Mouse (Mus musculus) forebrain, embryonic 11.5 days (tissue): ENCODE measurements around the gene Ptprn2. TPM values are rescaled to one million over a fixed set of nuclear protein-coding genes. Genes with fewer than 3 reads are reported as not detected.

ENCODE experiments used
- ATAC-seq: fragments of 200-750 bp; cut with Nextera tagmentation; replicated peaks from 2 replicates; pipeline ENCODE4 v1.8.0; 2017; ENCODE audit warnings: moderate TSS enrichment; ENCODE audit not compliant: low FRiP score
- DNase-seq: peaks from one replicate; pipeline ENCODE4 v3.0.0-alpha.2; 2017; ENCODE audit warnings: low spot score
- H3K27ac ChIP-seq: fragments of 300-500 bp; sonication (generic); 2 replicates; pipeline ENCODE4 v1.5.1; 2014; ENCODE audit warnings: low read depth, low read length
- H3K27me3 ChIP-seq: fragments of 300-500 bp; sonication (generic); 2 replicates; pipeline ENCODE4 v1.6.1; 2014; ENCODE audit warnings: mild to moderate bottlenecking, low read length, mixed read lengths; ENCODE audit not compliant: control insufficient read depth, insufficient read depth
- H3K36me3 ChIP-seq: fragments of 300-500 bp; sonication (generic); 2 replicates; pipeline ENCODE4 v1.6.1; 2014; ENCODE audit warnings: mild to moderate bottlenecking, low read length, moderate library complexity, mixed read lengths; ENCODE audit not compliant: control insufficient read depth, insufficient read depth
- H3K4me1 ChIP-seq: fragments of 300-500 bp; sonication (generic); replicated peaks from 2 replicates; pipeline ENCODE4 v1.6.1; 2014; ENCODE audit warnings: low read length, mixed read lengths; ENCODE audit not compliant: control insufficient read depth, insufficient read depth
- H3K4me2 ChIP-seq: fragments of 300-500 bp; sonication (generic); 2 replicates; pipeline ENCODE4 v1.6.1; 2014; ENCODE audit warnings: low read depth, mild to moderate bottlenecking, low read length, moderate library complexity, mixed read lengths; ENCODE audit not compliant: severe bottlenecking
- H3K4me3 ChIP-seq: fragments of 300-500 bp; sonication (generic); 2 replicates; pipeline ENCODE4 v1.5.1; 2014; ENCODE audit warnings: low read depth, low read length
- H3K9ac ChIP-seq: fragments of 300-500 bp; sonication (generic); 2 replicates; pipeline ENCODE4 v1.6.1; 2014; ENCODE audit warnings: low read length
- H3K9me3 ChIP-seq: fragments of 300-500 bp; sonication (generic); 2 replicates; pipeline ENCODE4 v1.6.1; 2016; ENCODE audit warnings: low read length, mixed read lengths; ENCODE audit not compliant: control insufficient read depth
- WGBS: fragments of 180-500 bp; shearing (Covaris S2); extraction: QIAGEN DNeasy Blood & Tissue Kit; methylation state at CpG from one replicate; pipeline ENCODE4 v1.1.7; 2014; 5-methylcytosine and 5-hydroxymethylcytosine counted together
- polyA plus RNA-seq: library from polyadenylated mRNA; unstranded; fragments of >200 nt; fragmentation: Nextera tagmentation; extraction: Ambion mirVana; gene quantifications from 2 replicates; pipeline ENCODE4 v1.2.1, GENCODE M21; 2014

Ptprn2 gene
- polyA plus RNA-seq, 1 experiment from 2014 or later = 6.8 TPM

DNA sequence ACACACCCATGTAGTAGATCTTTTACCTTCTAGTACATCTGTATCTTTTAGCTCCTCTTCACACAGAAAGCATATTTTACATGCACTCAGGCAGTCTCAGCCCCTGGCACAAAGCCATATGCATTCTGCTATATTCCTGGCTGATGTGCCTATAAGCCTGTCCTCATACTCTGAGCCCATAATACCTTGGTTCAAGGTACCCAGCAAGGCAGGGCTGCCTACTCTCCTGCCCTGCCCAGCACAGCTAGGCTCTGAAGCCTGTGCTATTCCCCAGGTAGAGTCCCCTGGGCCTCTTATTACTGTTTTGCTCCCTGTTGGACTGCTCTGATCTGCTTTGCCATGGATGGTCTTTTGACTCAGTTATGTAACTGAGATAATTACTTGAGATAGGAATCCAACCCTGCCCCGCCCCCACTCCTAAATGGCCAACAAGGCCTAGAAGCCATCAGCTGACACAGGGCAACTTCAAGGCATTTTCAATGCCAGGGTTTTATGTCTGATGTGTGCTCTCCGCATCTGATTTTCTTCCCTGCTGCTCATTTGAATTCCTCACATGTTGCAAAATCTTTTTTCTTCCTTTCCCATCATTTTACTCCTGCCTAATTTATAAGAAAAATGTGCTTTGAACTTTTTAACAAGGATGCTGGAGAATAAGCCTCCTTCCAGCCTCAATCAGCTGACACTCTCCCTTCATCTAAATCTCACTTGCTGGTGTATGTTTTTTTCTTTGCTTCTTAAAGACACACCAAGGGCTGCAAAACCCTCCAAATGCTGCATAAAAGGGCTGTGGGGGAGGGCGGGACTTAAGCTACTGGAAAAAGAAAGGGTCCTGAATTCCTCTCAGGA is 598.6 kb downstream of the Ptprn2 start:
- 42% methylated on average over 3 of the region's 3 CpGs for WGBS
- peaks cover 11% of the 10 kb centered on the region for H3K4me1 ChIP-seq
- no peak overlapping the region for H3K9ac ChIP-seq
- DNase-seq = no peak
- no peaks in the 10 kb centered on the region; the same call in 1 of the 2 replicates for H3K27me3 ChIP-seq
- peak overlapping the region; percentile 9; the same call in 1 of the 2 replicates for H3K4me2 ChIP-seq
- H3K9me3 ChIP-seq = no peaks in the 10 kb centered on the region
- peak overlapping the region; percentile 39; the same call in 1 of the 2 replicates for H3K27ac ChIP-seq
- H3K4me3 ChIP-seq = no peak overlapping the region
- ATAC-seq = peak; percentile 62
- H3K36me3 ChIP-seq = no peaks in the 10 kb centered on the region

DNA sequence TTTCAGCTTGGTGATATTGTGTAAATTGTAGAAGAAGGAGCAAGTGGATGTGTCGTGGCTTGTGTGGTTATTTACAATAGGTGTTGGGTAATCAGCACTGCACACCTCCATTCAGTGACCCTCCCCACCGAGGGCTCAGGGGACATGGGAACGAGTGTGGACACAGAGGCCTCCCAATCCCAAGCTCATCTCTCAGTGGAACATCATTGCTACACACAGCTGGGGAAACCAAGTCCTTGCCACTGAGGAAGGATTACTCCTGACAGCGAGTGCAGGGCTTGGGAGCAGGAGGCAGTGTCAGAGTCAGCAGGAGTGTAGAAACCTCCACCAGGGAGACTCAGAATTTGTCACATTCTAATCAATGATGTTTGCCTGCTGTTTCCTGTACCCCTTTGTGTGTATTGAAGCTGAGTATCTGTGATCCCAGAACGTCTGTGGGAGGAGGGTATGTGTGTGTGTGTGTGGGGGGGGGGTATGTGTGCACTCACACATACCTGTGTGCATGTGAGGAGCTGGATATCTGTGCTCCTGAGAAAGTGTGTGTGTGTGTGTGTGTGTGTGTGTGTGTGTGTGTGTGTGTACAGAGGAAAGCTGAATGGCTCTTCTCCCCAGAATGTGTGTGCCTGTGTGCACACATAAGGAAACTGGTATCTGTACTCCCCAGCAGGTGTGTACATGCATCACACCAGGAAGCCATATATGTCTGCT is 599.3 kb downstream of the Ptprn2 start:
- no peaks in the 10 kb centered on the region; the same call in 1 of the 2 replicates for H3K27me3 ChIP-seq
- peak overlapping the region; percentile 9; the same call in 1 of the 2 replicates for H3K4me2 ChIP-seq
- no peak overlapping the region for H3K4me3 ChIP-seq
- peak overlapping the region; percentile 39; the same call in 1 of the 2 replicates for H3K27ac ChIP-seq
- H3K9ac ChIP-seq = no peak overlapping the region
- ATAC-seq (no peak; the same call in none of the 2 replicates), DNase-seq (no peak)
- H3K4me1 ChIP-seq = peaks cover 11% of the 10 kb centered on the region
- WGBS = 21% methylated on average over 5 of the region's 5 CpGs
- H3K36me3 ChIP-seq = no peaks in the 10 kb centered on the region
- H3K9me3 ChIP-seq = no peaks in the 10 kb centered on the region

DNA sequence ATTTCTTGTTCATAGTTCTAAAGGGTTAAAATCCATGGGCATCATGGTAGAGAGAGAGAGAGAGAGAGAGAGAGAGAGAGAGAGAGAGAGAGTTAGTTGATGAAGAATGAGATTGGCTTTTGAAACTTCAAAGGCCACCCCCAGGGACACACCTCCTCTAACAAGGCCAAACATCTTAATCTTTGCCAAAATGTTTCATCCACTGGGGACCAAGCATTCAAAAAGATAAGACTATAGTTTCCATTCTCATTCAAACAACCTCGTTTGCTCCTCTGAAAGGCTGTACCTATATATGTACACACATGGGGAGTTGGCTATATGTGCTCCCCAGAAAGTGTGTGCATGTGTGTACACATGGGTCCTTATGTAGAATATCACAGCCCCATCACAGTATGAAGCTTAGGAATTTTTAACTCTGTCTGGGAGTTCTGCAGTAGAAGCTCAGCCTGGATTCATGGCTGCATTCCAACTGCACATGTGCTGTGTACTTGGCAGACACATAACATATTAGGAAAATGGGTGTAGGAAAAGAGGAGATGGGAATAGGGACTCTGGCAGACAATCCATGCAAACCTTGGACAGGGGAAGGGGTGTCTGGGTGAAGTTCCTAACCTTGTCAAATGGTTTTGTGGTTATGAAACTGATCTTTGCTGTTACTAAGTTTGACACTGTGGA is 600.3 kb downstream of the Ptprn2 start:
- Histone ChIP-seq H3K27ac (no peak overlapping the region), H3K36me3 (no peaks in the 10 kb centered on the region), H3K4me1 (peaks cover 11% of the 10 kb centered on the region), H3K4me3 (no peak overlapping the region), H3K27me3 (no peaks in the 10 kb centered on the region; the same call in 1 of the 2 replicates), H3K9me3 (no peaks in the 10 kb centered on the region), H3K4me2 (no peak overlapping the region), H3K9ac (no peak overlapping the region)
- 59% methylated on average over 1 of the region's 1 CpGs for WGBS
- DNase-seq (no peak), ATAC-seq (no peak)

DNA sequence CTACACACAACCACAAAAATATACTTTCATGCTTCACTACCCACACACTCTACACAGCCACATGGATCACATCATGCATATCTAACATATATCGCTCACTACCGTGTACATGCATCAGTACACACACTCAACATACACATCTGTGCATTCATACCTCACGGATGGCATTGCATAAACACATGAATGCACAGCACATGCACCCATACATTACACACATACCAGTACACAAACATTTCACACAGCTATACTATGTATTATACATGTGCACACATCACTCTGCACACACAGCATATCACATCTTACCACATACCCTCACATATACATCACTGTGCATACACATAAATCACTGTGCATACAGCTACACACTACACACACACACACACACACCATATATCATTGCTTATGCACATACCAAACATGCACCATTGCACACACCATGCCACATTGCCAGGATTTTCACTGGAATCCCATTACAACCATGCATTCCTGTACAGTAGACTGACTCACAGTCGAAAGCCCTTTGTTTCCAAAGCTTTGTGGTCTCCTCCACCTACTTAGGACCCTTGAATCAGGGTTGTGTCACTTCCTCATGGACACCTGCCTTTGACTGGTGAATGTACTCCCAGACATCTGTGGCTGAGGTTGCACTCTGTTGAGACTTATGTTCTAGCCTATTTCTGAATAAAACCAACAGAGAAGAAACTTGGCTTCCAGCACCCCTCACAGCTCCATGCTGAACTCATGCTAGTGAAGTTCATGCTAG is 607.0 kb downstream of the Ptprn2 start:
- H3K4me3 ChIP-seq = no peak overlapping the region
- no peaks in the 10 kb centered on the region for H3K4me1 ChIP-seq
- no peaks in the 10 kb centered on the region for H3K9me3 ChIP-seq
- ATAC-seq (no peak), DNase-seq (no peak)
- no peak overlapping the region for H3K4me2 ChIP-seq
- no peaks in the 10 kb centered on the region for H3K36me3 ChIP-seq
- WGBS = 87% methylated on average over 4 of the region's 4 CpGs
- H3K9ac ChIP-seq = no peak overlapping the region
- H3K27me3 ChIP-seq = no peaks in the 10 kb centered on the region; the same call in 1 of the 2 replicates
- H3K27ac ChIP-seq = no peak overlapping the region

DNA sequence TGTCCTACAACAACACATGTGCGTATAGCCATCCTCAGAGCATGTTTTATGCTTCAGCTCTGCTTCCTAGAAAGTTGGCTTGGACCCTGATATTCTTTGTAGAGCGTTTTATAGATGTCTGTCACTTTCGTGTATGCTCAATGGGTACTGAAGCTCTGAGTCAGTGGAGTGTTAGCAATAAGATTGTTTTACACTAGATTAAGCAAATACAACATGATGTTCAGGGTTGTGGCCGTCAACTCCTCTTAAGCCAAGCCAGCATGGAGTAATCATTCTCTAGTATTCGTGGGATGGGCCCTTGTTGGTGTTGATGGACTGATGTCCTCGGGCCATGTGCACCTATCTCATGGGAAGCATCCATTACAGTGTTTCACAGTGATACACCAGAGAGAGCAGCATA is 610.4 kb downstream of the Ptprn2 start:
- Histone ChIP-seq H3K9me3 (no peaks in the 10 kb centered on the region), H3K4me1 (no peaks in the 10 kb centered on the region), H3K36me3 (no peaks in the 10 kb centered on the region), H3K27me3 (no peaks in the 10 kb centered on the region), H3K9ac (no peak overlapping the region), H3K4me2 (no peak overlapping the region), H3K4me3 (no peak overlapping the region), H3K27ac (no peak overlapping the region)
- ATAC-seq (no peak; the same call in 1 of the 2 replicates), DNase-seq (no peak)
- 76% methylated on average over 6 of the region's 6 CpGs for whole genome bisulfite sequencing

DNA sequence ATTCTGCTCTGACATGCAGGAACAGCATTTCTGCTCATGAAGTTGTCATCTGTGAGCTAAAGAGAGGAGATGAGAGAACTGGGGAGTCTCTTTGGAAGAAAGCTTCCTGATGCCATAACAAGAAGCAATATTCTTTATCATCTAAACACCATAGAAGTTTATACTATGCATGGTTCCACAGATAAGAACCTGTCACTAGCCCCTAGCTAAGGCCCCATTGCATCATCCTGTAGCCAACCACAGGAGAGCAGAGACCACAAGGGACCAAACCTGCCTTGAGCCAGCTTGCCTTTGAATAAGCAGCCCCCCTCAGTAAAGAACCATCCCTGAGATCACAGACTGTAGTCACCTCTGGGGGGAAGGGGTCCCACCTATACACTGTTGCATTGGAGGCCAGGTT is 612.8 kb downstream of the Ptprn2 start:
- no peak overlapping the region for H3K4me3 ChIP-seq
- no peak overlapping the region for H3K9ac ChIP-seq
- ATAC-seq (no peak), DNase-seq (no peak)
- no peaks in the 10 kb centered on the region for H3K9me3 ChIP-seq
- H3K4me1 ChIP-seq = no peaks in the 10 kb centered on the region
- H3K4me2 ChIP-seq = no peak overlapping the region
- H3K36me3 ChIP-seq = no peaks in the 10 kb centered on the region
- H3K27ac ChIP-seq = no peak overlapping the region
- H3K27me3 ChIP-seq = peaks cover 3% of the 10 kb centered on the region; the same call in 1 of the 2 replicates

DNA sequence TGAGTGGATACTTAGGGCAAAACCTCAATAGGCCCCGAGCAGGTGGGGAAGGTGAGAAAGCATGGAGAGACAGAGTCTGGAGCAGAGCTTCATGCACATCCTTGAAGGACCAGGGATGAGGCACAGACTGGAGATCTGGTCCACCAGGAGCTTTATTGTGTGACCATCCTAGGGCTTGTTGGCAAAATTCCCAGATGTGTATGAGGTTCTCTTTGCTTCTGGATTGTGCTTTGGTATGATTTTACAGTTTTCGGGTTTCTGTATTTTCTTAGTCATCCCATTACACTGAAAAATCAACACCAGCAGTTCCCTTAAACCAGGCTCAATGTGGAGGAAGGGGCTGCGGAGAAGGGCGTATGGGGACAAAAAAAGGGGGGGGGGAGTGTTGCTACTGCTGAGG is 621.2 kb downstream of the Ptprn2 start:
- H3K36me3 ChIP-seq = no peaks in the 10 kb centered on the region
- H3K27me3 ChIP-seq = peaks cover 20% of the 10 kb centered on the region
- peaks cover 8% of the 10 kb centered on the region for H3K4me1 ChIP-seq
- no peak for DNase-seq
- peak overlapping the region; percentile 41; the same call in 1 of the 2 replicates for H3K4me2 ChIP-seq
- no peak overlapping the region for H3K27ac ChIP-seq
- WGBS = 40% methylated on average over 4 of the region's 4 CpGs
- ATAC-seq = peak; percentile 22; the same call in 1 of the 2 replicates
- no peak overlapping the region for H3K4me3 ChIP-seq
- no peak overlapping the region for H3K9ac ChIP-seq
- no peaks in the 10 kb centered on the region for H3K9me3 ChIP-seq

DNA sequence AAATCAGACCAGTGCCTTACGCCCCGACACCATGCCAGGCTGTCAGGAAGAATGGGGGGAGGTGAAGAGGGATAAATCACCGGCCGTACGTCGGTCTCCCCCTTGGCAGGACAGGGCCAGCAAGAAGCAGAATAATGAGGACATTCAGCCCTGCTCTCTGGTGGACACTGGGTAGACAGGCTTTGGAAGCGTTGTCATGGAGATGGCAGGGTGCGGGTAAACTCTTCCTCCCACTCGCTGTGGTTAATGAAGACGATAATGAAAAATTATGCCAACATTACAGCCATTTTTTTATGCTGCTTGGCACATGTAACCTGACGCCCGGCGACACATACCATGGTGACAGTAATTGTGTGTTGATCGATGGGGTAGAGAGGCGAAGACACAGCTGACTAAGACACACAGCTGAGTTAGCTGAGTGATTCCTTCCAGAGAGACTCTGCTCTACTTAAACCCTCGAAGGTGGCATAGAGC is 621.7 kb downstream of the Ptprn2 start:
- Histone ChIP-seq H3K9me3 (no peaks in the 10 kb centered on the region), H3K27me3 (peaks cover 20% of the 10 kb centered on the region), H3K27ac (no peak overlapping the region), H3K4me2 (peak overlapping the region; percentile 41; the same call in 1 of the 2 replicates), H3K36me3 (no peaks in the 10 kb centered on the region), H3K4me1 (peaks cover 8% of the 10 kb centered on the region), H3K4me3 (no peak overlapping the region), H3K9ac (no peak overlapping the region)
- peak; percentile 95 for ATAC-seq
- 6% methylated on average over 16 of the region's 16 CpGs for WGBS
- peak; percentile 74 for DNase-seq
